8 mouse cellular contexts compared by ENCODE assay signal in genomic region chr10:26771938-26772623, GRCm38 (mm10). TPM values are rescaled to one million over a fixed set of nuclear protein-coding genes. Genes with fewer than 3 reads are reported as not detected.
DNase-seq lines count a peak whose midpoint lies in the region; ATAC-seq and TF ChIP-seq lines count a peak whose summit lies in the region.

No protein-coding gene starts in this region.

- H3K4me1 ChIP-seq in hindbrain, embryonic 16.5 days (ENCODE audit: control insufficient read depth, insufficient read depth, low read depth, low read length) = no peaks in the 10 kb centered on the region; the same call in 1 of the 2 replicates

- H3K4me2 ChIP-seq in hindbrain, embryonic 16.5 days (ENCODE audit: low read length) = peak overlapping the region; percentile 80

- TF ChIP-seq CTCF in gastrocnemius, adult 2 months (IDR thresholded peaks at IDR 0.05) = no peak
- no peak for TF ChIP-seq CTCF in left cerebral cortex, adult 2 months (IDR thresholded peaks at IDR 0.05)

- H3K36me3 ChIP-seq in hindbrain, embryonic 16.5 days (ENCODE audit: control insufficient read depth, insufficient read depth, low read length) = no peaks in the 10 kb centered on the region
- no peaks in the 10 kb centered on the region for H3K36me3 ChIP-seq in macrophage (ENCODE audit: inconsistent target)

- H3K27ac ChIP-seq in gastrocnemius, adult 2 months = peak overlapping the region; percentile 91
- peak overlapping the region; percentile 87 for H3K27ac ChIP-seq in hindbrain, embryonic 16.5 days (ENCODE audit: low read depth, low read length)
- peak overlapping the region; percentile 75; the same call in 1 of the 2 replicates for H3K27ac ChIP-seq in left cerebral cortex, adult 2 months
- peak overlapping the region; percentile 88 for H3K27ac ChIP-seq in macrophage

- ATAC-seq in activated CD4-positive, CD25-positive, alpha-beta regulatory T cell, adult 4 months = peak; percentile 94
- ATAC-seq in common myeloid progenitor, adult 5-6 weeks (replicated peaks; ENCODE audit: low read depth, poor library complexity, severe bottlenecking) = peak; percentile 89
- peak; percentile 95 for ATAC-seq in hindbrain, embryonic 16.5 days

- peaks cover 48% of the 10 kb centered on the region for H3K79me2 ChIP-seq in macrophage (ENCODE audit: inconsistent target)

- 8% methylated on average over 15 of the region's 15 CpGs for WGBS in hindbrain, embryonic 16.5 days
- 5% methylated on average over 14 of the region's 15 CpGs for WGBS in macrophage (ENCODE audit: missing documents)

- H3K9me3 ChIP-seq in hindbrain, embryonic 16.5 days (ENCODE audit: control insufficient read depth, low read length) = no peaks in the 10 kb centered on the region

- peak; percentile 88 for DNase-seq in gastrocnemius, adult 2 months
- peak; percentile 60 to 64 for DNase-seq in left cerebral cortex, adult 2 months (ENCODE audit: extremely low spot score in 1 of 2, low spot score in 2 of 2)
- DNase-seq in right cerebral cortex, adult 18-20 months = peak; percentile 80
- DNase-seq in urinary bladder, postnatal 10 days (ENCODE audit: low spot score) = peak; percentile 29

- peak overlapping the region; percentile 88 for H3K4me3 ChIP-seq in gastrocnemius, adult 2 months
- H3K4me3 ChIP-seq in hindbrain, embryonic 16.5 days (ENCODE audit: low read length) = peak overlapping the region; percentile 59
- peak overlapping the region; percentile 53 for H3K4me3 ChIP-seq in left cerebral cortex, adult 2 months
- H3K4me3 ChIP-seq in macrophage (ENCODE audit: inconsistent target) = peak overlapping the region; percentile 96

- H3K9ac ChIP-seq in hindbrain, embryonic 16.5 days (ENCODE audit: low read depth, low read length) = peak overlapping the region; percentile 52

- intact Hi-C loops in gastrocnemius, adult 2 months (cut with DNase I) = no loop called here
- intact Hi-C loops in left cerebral cortex, adult 2 months (cut with DNase I) = loop anchor here (5.0 kb wide), 1 partner anchor 105 kb away; no protein-coding TSS in a partner anchor

- no peaks in the 10 kb centered on the region for H3K27me3 ChIP-seq in hindbrain, embryonic 16.5 days (replicated peaks; ENCODE audit: control insufficient read depth, insufficient read depth, low read length)

RNA-seq across cellular contexts. Expression of gene Arhgap18, which starts 18.9 kb away (rescaled TPM):
- 10 to 100 TPM; 34.7 to 37.5 TPM for polyA plus RNA-seq in activated CD4-positive, CD25-positive, alpha-beta regulatory T cell, adult 4 months (2017; shearing (Covaris generic))
- 68.5 and 75.5 TPM in 2 replicates for total RNA-seq in common myeloid progenitor, adult 5-6 weeks (2017)
- 1 to 10 TPM; 3.1 to 4.1 TPM for total RNA-seq in gastrocnemius, adult 2 months (2021)
- polyA plus RNA-seq in hindbrain, embryonic 16.5 days (2015; fragmentation: Nextera tagmentation; extraction: Ambion mirVana) = 12.6 and 12.8 TPM in 2 replicates
- total RNA-seq in left cerebral cortex, adult 2 months (2021) = 1 to 10 TPM; 9.4 TPM
- total RNA-seq in macrophage (2018; cell fraction: chromatin; rRNA removed) = 100 to 1,000 TPM in 12 of 26 experiments, 10 to 100 TPM in 13, 1 to 10 TPM in 1; 9.8 to 313 (median 97.8) TPM
- total RNA-seq in macrophage (2018; cell fraction: cytosol; rRNA removed) = 100 to 1,000 TPM in 12 of 26 experiments, 10 to 100 TPM in 14; 26.4 to 139 (median 67.3) TPM
- total RNA-seq in macrophage (2018; cell fraction: nucleus; rRNA removed) = 100 to 1,000 TPM in 9 of 26 experiments, 10 to 100 TPM in 17; 16.2 to 229 (median 60.6) TPM
- 75.5 to 214 TPM (median 76.1 TPM) in 3 replicates for polyA plus RNA-seq in macrophage (2018)

Comparison
In these comparisons a context has a peak if more than half of its experiments do, and no peak if none do; other contexts are left out.
1. Peak in every context shown above with its lines: DNase-seq, ATAC-seq, H3K4me3 ChIP-seq and H3K27ac ChIP-seq.
2. DNase-seq: peak in every context shown above with its lines; median percentile 88 in gastrocnemius, adult 2 months; 80 in right cerebral cortex, adult 18-20 months; 62 in left cerebral cortex, adult 2 months; 29 in urinary bladder, postnatal 10 days.